Mouse (Mus musculus) embryonic facial prominence, embryonic 12.5 days (tissue): ENCODE data around the gene Ear10. TPM values are rescaled to one million over a fixed set of nuclear protein-coding genes. Genes with fewer than 3 reads are reported as not detected.
"Not testable (repeated sequence)": the region's sequence is repeated elsewhere in the genome, so short reads cannot be mapped to it uniquely, and the experiment has no call there.

ENCODE experiments used
- ATAC-seq: fragments of 200-750 bp; cut with Nextera tagmentation; 2 replicates; pipeline ENCODE4 v1.8.0; 2017; ENCODE audit not compliant: insufficient number of reproducible peaks, insufficient read depth, low FRiP score, low TSS enrichment
- H3K27ac ChIP-seq: fragments of 300-500 bp; sonication (generic); 2 replicates; pipeline ENCODE4 v1.5.1; 2016; ENCODE audit warnings: mild to moderate bottlenecking
- H3K27me3 ChIP-seq: fragments of 300-500 bp; sonication (generic); 2 replicates; pipeline ENCODE4 v1.6.1; 2016; ENCODE audit warnings: mild to moderate bottlenecking, moderate library complexity
- H3K36me3 ChIP-seq: fragments of 300-500 bp; sonication (generic); 2 replicates; pipeline ENCODE4 v1.6.1; 2016; ENCODE audit warnings: mild to moderate bottlenecking
- H3K4me1 ChIP-seq: fragments of 300-500 bp; sonication (generic); 2 replicates; pipeline ENCODE4 v1.6.1; 2016
- H3K4me2 ChIP-seq: fragments of 300-500 bp; sonication (generic); replicated peaks from 2 replicates; pipeline ENCODE4 v1.6.1; 2016; ENCODE audit warnings: mild to moderate bottlenecking, moderate library complexity
- H3K4me3 ChIP-seq: fragments of 300-500 bp; sonication (generic); 2 replicates; pipeline ENCODE4 v1.5.1; 2016; ENCODE audit warnings: mild to moderate bottlenecking
- H3K9ac ChIP-seq: fragments of 300-500 bp; sonication (generic); 2 replicates; pipeline ENCODE4 v1.6.1; 2016; ENCODE audit warnings: mild to moderate bottlenecking, moderate library complexity
- H3K9me3 ChIP-seq: fragments of 300-500 bp; sonication (generic); 2 replicates; pipeline ENCODE4 v1.6.1; 2016; ENCODE audit warnings: mild to moderate bottlenecking, moderate library complexity
- WGBS: fragments of 180-500 bp; shearing (Covaris S2); methylation state at CpG from one replicate; pipeline ENCODE4 v1.1.7; 2016; 5-methylcytosine and 5-hydroxymethylcytosine counted together
- polyA plus RNA-seq: library from polyadenylated mRNA; unstranded; fragments of >200 nt; fragmentation: Nextera tagmentation; extraction: Ambion mirVana; gene quantifications from 2 replicates; pipeline ENCODE4 v1.2.1, GENCODE M21; 2016

Ear10 gene
- polyA plus RNA-seq, 1 experiment from 2014 or later: not detected

- not testable (repeated sequence) for H3K27me3 ChIP-seq, ATAC-seq, H3K36me3 ChIP-seq, H3K4me2 ChIP-seq, H3K27ac ChIP-seq, H3K4me1 ChIP-seq, H3K4me3 ChIP-seq, H3K9ac ChIP-seq, H3K9me3 ChIP-seq
- WGBS: 35% methylated on average over 1 of the region's 1 CpGs
These were observed 37.1 kb downstream of the Ear10 start for GRCm38 (mm10) chr14:43886235-43886634.

GRCm38 (mm10) chr14:43879966-43880545 is 43.3 kb downstream of the Ear10 start:
- H3K9me3 ChIP-seq, H3K27me3 ChIP-seq, H3K9ac ChIP-seq, ATAC-seq, H3K4me3 ChIP-seq, H3K4me1 ChIP-seq, H3K36me3 ChIP-seq, H3K27ac ChIP-seq, H3K4me2 ChIP-seq: not testable (repeated sequence)
- 89% methylated on average over 5 of the region's 5 CpGs for WGBS

GRCm38 (mm10) chr14:43877789-43878188 is 45.6 kb downstream of the Ear10 start:
- not testable (repeated sequence) for ATAC-seq, H3K27ac ChIP-seq, H3K9me3 ChIP-seq, H3K36me3 ChIP-seq, H3K4me2 ChIP-seq, H3K27me3 ChIP-seq, H3K9ac ChIP-seq, H3K4me1 ChIP-seq, H3K4me3 ChIP-seq
- 65% methylated on average over 1 of the region's 2 CpGs for WGBS

- H3K9me3 ChIP-seq, H3K9ac ChIP-seq, H3K4me2 ChIP-seq, H3K27ac ChIP-seq, ATAC-seq, H3K36me3 ChIP-seq, H3K4me3 ChIP-seq, H3K4me1 ChIP-seq, H3K27me3 ChIP-seq: not testable (repeated sequence)
- WGBS: 82% methylated on average over 3 of the region's 3 CpGs
These were observed 47.9 kb downstream of the Ear10 start, which contains the start of gene Ear1 for GRCm38 (mm10) chr14:43875417-43875816. Ear1 (minus strand) TSS chr14:43875517.

- H3K4me3 ChIP-seq, H3K36me3 ChIP-seq, H3K9me3 ChIP-seq, H3K4me1 ChIP-seq, H3K9ac ChIP-seq, ATAC-seq, H3K4me2 ChIP-seq, H3K27ac ChIP-seq, H3K27me3 ChIP-seq: not testable (repeated sequence)
- WGBS: 92% methylated on average over 3 of the region's 3 CpGs
These were observed 48.5 kb downstream of the Ear10 start for GRCm38 (mm10) chr14:43874862-43875261.

Other genes with a start within 250 kb of the Ear10 start
- gene Gm8165, start 246.4 kb downstream of the Ear10 start, polyA plus RNA-seq: not detected in 2 replicates
- gene Gm7324, start 225.7 kb downstream of the Ear10 start, polyA plus RNA-seq: 2.0 and 2.4 TPM in 2 replicates
- not detected in 2 replicates for gene Gm16506, start 196.1 kb downstream of the Ear10 start, polyA plus RNA-seq
- gene Gm6526, start 175.7 kb downstream of the Ear10 start, polyA plus RNA-seq: not detected in 2 replicates
- not detected in 2 replicates for gene Gm8180, start 138.8 kb downstream of the Ear10 start, polyA plus RNA-seq
- not detected in 2 replicates for gene Ear1, start 48.0 kb downstream of the Ear10 start, polyA plus RNA-seq
- gene Gm8113, start 1.8 kb upstream of the Ear10 start, polyA plus RNA-seq: 9.3 and 13.9 TPM in 2 replicates
- gene Ang5, start 33.5 kb upstream of the Ear10 start, polyA plus RNA-seq: not detected in 2 replicates
- gene Ang6, start 78.7 kb upstream of the Ear10 start, polyA plus RNA-seq: not detected in 2 replicates
- not detected in 2 replicates for gene Ear2, start 179.1 kb upstream of the Ear10 start, polyA plus RNA-seq
- not detected in 2 replicates for gene Gm3327, start 200.3 kb upstream of the Ear10 start, polyA plus RNA-seq